Mouse (Mus musculus) heart, postnatal 0 days (tissue): ENCODE data around the gene Mb21d2. TPM values are rescaled to one million over a fixed set of nuclear protein-coding genes. Genes with fewer than 3 reads are reported as not detected.

Experiments used
- ATAC-seq: fragments of 200-750 bp; cut with Nextera tagmentation; 2 replicates; pipeline ENCODE4 v1.8.0; 2017; ENCODE audit warnings: low read depth, moderate number of reproducible peaks, moderate library complexity; ENCODE audit not compliant: insufficient read depth
- DNase-seq: peaks from one replicate; pipeline ENCODE4 v3.0.0-alpha.2; 2016; ENCODE audit warnings: low spot score
- H3K27ac ChIP-seq: fragments of 300-500 bp; sonication (generic); 2 replicates; pipeline ENCODE4 v1.5.1; 2014; ENCODE audit warnings: low read depth, mild to moderate bottlenecking
- H3K27me3 ChIP-seq: fragments of 300-500 bp; sonication (generic); 2 replicates; pipeline ENCODE4 v1.6.1; 2014; ENCODE audit warnings: low read length, mixed read lengths; ENCODE audit not compliant: control insufficient read depth, insufficient read depth
- H3K36me3 ChIP-seq: fragments of 300-500 bp; sonication (generic); replicated peaks from 2 replicates; pipeline ENCODE4 v1.6.1; 2014; ENCODE audit warnings: low read length, mixed read lengths; ENCODE audit not compliant: control insufficient read depth, insufficient read depth
- H3K4me1 ChIP-seq: fragments of 300-500 bp; sonication (generic); 2 replicates; pipeline ENCODE4 v1.6.1; 2014; ENCODE audit warnings: antibody characterized with exemption; ENCODE audit not compliant: control insufficient read depth, insufficient read depth
- H3K4me2 ChIP-seq: fragments of 300-500 bp; sonication (generic); 2 replicates; pipeline ENCODE4 v1.6.1; 2014; ENCODE audit warnings: low read depth, mild to moderate bottlenecking, low read length, moderate library complexity
- H3K4me3 ChIP-seq: fragments of 300-500 bp; sonication (generic); 2 replicates; pipeline ENCODE4 v1.5.1; 2014; ENCODE audit warnings: low read depth, low read length
- H3K9ac ChIP-seq: fragments of 300-500 bp; sonication (generic); replicated peaks from 2 replicates; pipeline ENCODE4 v1.6.1; 2014; ENCODE audit warnings: low read depth, low read length, mixed read lengths
- H3K9me3 ChIP-seq: fragments of 300-500 bp; sonication (generic); replicated peaks from 2 replicates; pipeline ENCODE4 v1.6.1; 2016; ENCODE audit warnings: low read length; ENCODE audit not compliant: control insufficient read depth
- CTCF ChIP-seq: IDR thresholded peaks from 2 replicates; pipeline ENCODE4 v1.5.1; 2016; ENCODE audit warnings: antibody characterized with exemption, control low read depth, low read depth
- EP300 ChIP-seq: IDR thresholded peaks from 2 replicates; pipeline ENCODE4 v1.6.1; 2016; ENCODE audit warnings: antibody characterized with exemption, low read depth
- WGBS: fragments of 180-500 bp; shearing (Covaris S2); extraction: QIAGEN DNeasy Blood & Tissue Kit; methylation state at CpG from one replicate; pipeline ENCODE4 v1.1.7; 2014; 5-methylcytosine and 5-hydroxymethylcytosine counted together
- polyA plus RNA-seq: library from polyadenylated mRNA; unstranded; fragments of >200 nt; fragmentation: Nextera tagmentation; extraction: Ambion mirVana; gene quantifications from 2 replicates; pipeline ENCODE4 v1.2.1, GENCODE M21; 2015
- total RNA-seq: library from RNA; depleted of rRNA; stranded (reverse); fragments of >200 nt; gene quantifications from 2 replicates; pipeline ENCODE4 v1.2.3, GENCODE M21; 2014; ENCODE audit warnings: low replicate concordance

The Mb21d2 gene
- total and polyA plus RNA-seq, 2 experiments from 2014 or later = 1.9 to 15.6 TPM

DNA sequence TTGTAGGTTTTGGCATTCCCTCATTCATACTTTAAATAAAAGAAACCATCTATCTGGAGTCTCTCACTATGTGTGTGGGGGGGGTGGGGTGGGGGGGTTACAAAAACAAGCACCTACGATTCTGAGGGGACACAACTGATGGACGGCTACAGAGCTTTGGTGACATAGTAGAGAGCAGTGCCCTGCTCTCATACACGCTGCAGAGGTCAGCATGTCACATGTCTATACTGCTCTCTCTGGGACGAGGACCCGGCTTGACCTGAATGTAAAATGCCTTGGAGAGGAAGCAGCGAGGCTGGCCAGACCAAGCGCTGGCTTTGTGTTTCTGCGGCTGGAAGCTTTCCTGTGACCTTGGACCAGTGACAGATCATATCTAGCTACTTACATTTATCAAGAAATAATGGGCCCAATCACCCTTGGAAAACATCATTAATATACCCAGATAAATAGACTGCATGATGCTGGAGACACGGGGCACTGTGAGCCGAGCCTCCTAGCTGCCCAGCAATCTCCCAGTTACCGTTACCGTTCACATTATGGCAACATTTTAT lies 97.3 kb downstream of the Mb21d2 start:
- Histone ChIP-seq H3K27ac (no peak overlapping the region), H3K36me3 (peaks cover 13% of the 10 kb centered on the region; the same call in 1 of the 2 replicates), H3K27me3 (no peaks in the 10 kb centered on the region), H3K4me2 (no peak overlapping the region), H3K9me3 (no peaks in the 10 kb centered on the region), H3K4me1 (0 out of 2 replicates have a peak, but pooled peaks cover 6% of the 10 kb centered on the region), H3K4me3 (no peak overlapping the region), H3K9ac (no peak overlapping the region)
- 48% methylated on average over 12 of the region's 12 CpGs for WGBS
- DNase-seq (no peak), ATAC-seq (no peak)
- TF ChIP-seq CTCF (no peak), EP300 (no peak)

DNA sequence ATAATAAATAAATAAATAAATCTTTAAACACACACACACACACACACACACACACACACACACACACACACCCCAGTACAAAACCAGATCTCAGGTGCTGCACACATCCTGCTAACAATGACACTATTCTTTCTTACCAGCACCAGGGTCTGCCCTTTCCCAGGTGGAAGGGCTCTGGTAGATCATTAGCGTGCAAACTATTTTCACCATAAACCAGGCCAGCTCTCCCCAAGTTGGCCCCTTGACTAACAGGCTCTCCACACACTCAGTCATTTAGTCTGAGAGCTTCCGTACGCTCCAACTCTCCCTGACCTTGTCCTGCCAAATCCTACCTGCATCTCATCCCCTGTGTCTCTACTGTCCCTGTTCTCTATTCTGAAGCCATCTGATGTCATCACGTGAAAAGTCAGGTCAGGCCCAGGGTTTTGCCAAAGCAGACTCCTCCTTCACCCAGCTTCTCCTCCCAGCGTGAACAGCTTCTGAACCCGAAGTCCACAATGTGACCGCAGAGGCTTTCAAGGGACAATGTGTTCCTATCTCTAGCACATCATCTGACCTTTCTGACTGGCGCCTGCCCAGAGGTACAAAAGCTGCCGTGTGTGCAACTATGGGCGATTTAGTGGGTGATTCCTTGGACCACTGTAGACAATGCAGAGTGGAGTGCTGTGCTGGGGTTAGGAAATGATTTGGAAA lies 100.1 kb downstream of the Mb21d2 start:
- H3K36me3 ChIP-seq = peaks cover 14% of the 10 kb centered on the region; the same call in 1 of the 2 replicates
- H3K9me3 ChIP-seq = no peaks in the 10 kb centered on the region
- no peak overlapping the region for H3K4me2 ChIP-seq
- WGBS = 60% methylated on average over 10 of the region's 10 CpGs
- DNase-seq (no peak), ATAC-seq (no peak)
- H3K9ac ChIP-seq = no peak overlapping the region
- H3K27ac ChIP-seq = no peak overlapping the region
- TF ChIP-seq CTCF = no peak
- TF ChIP-seq EP300 = no peak
- no peaks in the 10 kb centered on the region for H3K27me3 ChIP-seq
- 0 out of 2 replicates have a peak, but pooled peaks cover 6% of the 10 kb centered on the region for H3K4me1 ChIP-seq
- H3K4me3 ChIP-seq = no peak overlapping the region

DNA sequence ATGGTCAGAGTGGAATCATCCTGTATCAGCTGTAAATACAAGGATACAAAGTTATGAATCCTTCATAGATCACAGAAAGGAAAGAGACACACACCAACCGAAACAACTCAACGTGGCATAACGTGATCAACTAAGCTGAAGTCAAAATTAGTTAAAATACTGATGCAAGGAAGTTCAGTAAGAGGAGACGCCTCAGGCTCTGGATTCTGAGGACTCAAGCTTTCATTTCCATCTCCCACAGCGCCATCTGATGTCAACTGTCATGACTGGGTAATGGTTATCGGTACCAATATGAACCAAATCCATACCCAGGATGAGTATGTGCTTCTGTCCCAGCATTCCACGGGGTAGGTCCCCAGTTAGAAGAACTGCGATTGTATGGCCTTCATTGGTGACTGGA lies 104.7 kb downstream of the Mb21d2 start:
- Histone ChIP-seq H3K27ac (no peak overlapping the region), H3K27me3 (no peaks in the 10 kb centered on the region), H3K9ac (no peak overlapping the region), H3K4me2 (no peak overlapping the region), H3K4me1 (no peaks in the 10 kb centered on the region), H3K4me3 (no peak overlapping the region), H3K9me3 (no peaks in the 10 kb centered on the region), H3K36me3 (peaks cover 14% of the 10 kb centered on the region; the same call in 1 of the 2 replicates)
- 90% methylated on average over 8 of the region's 8 CpGs for WGBS
- DNase-seq = no peak
- no peak for ATAC-seq
- TF ChIP-seq CTCF = no peak
- no peak for TF ChIP-seq EP300

- no peak for TF ChIP-seq CTCF
These were observed 107.7 kb downstream of the Mb21d2 start for GRCm38 (mm10) chr16:28821774-28822173.

DNA sequence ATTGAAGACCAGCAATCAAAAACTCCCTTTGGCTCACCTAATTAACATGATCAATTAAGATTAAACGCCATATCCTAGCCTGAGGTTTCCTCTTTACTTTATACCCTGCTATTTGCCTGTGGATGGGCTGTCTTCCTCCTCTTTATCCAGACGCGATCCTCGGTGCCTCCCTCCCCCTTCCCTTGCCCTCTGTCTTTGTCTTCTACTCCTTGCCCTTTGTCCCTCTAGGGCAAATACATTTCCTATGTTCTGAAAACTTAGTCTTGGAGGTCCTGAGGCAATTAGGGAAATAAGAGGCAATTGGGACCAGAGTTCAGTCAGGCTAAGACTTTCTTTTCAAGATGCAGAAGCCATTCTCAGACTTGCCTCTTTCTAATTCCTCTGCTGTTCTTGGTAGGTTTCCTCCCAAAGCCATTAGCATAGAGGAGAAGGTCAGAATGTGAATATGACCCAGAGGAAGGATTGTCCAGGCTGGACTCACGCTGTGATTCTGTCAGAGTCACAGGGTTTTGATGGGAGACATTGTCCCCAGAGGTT lies 110.7 kb downstream of the Mb21d2 start:
- no peak overlapping the region for H3K27ac ChIP-seq
- 56% methylated on average over 5 of the region's 5 CpGs for WGBS
- H3K9ac ChIP-seq = no peak overlapping the region
- ATAC-seq = no peak
- H3K27me3 ChIP-seq = no peaks in the 10 kb centered on the region
- H3K9me3 ChIP-seq = no peaks in the 10 kb centered on the region
- no peak for TF ChIP-seq CTCF
- TF ChIP-seq EP300 = no peak
- H3K4me1 ChIP-seq = no peaks in the 10 kb centered on the region
- no peak for DNase-seq
- H3K4me3 ChIP-seq = no peak overlapping the region
- no peaks in the 10 kb centered on the region for H3K36me3 ChIP-seq
- H3K4me2 ChIP-seq = no peak overlapping the region

More at GRCm38 (mm10) chr16:28821774-28822173, 107.7 kb downstream of the Mb21d2 start:
- Histone ChIP-seq H3K27ac (no peak overlapping the region), H3K4me1 (no peaks in the 10 kb centered on the region), H3K4me3 (no peak overlapping the region), H3K4me2 (no peak overlapping the region), H3K9me3 (no peaks in the 10 kb centered on the region), H3K27me3 (no peaks in the 10 kb centered on the region), H3K36me3 (no peaks in the 10 kb centered on the region), H3K9ac (no peak overlapping the region)
- no peak for DNase-seq
- WGBS = 79% methylated on average over 6 of the region's 6 CpGs
- no peak for ATAC-seq
